Mouse (Mus musculus): ENCODE results near the gene Zdhhc17.

DNA sequence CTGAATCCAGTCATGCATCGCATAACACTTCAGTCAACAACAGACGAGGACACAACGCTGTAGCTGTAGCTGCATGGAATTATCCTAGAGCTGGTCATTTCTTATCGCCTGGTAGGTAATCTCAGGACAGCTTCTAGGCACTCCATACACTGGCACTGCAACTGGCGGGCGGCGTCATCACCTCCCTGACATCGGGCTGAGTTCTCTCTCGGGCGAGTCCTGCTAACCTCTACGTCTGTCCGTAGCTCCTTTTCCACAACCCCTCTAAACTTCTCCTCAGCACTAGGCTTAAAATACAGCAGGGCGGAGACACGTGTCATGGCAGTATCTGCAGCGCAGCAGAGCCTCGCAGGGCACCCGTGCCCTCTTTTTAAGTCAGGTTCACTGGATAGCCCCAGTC, 23.3 kb downstream of the Zdhhc17 start:
- TF ChIP-seq TAL1 (IDR thresholded peaks at IDR 0.05; ENCODE audit: low read length), result no peak
- TF ChIP-seq GATA1 (IDR thresholded peaks at IDR 0.05; ENCODE audit: low read length), result no peak
